Mouse (Mus musculus) liver, adult 2 months (tissue): ENCODE results near the gene Cryzl1.

ENCODE experiments used
- CTCF ChIP-seq: fragments of 200-500 bp; IDR thresholded peaks from 2 replicates; pipeline ENCODE4 v1.5.1; 2011; ENCODE audit warnings: low read depth, low read length, control low read depth
- POLR2A ChIP-seq: fragments of 200-500 bp; IDR thresholded peaks from 2 replicates; pipeline ENCODE4 v1.6.1; 2011; ENCODE audit warnings: low read length, control low read depth; ENCODE audit not compliant: insufficient read depth; ENCODE audit errors: extremely low read depth

DNA sequence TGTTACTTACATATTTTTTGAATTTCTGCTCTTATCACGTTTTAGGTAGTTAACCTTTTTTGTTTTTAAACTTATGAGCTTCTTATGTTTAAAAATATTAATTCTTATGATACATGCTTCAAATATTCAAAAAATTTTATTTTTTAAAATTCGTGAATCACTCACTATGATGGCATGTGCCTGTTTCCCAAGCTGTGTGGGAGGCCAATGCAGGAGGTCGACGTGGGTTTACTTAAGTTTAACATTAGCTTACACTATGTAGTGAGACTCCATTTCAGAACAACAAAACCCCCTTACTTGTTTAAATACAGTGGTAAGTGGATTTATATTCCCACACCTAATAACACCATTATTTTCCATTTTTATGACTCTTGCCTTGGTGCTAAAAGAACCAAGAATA, 24.8 kb upstream of the Cryzl1 start:
- no peak for TF ChIP-seq POLR2A
- TF ChIP-seq CTCF: no peak
